Mouse (Mus musculus) ES-Bruce4 (cell line): ENCODE data around the gene Pomt1.

Experiments used
- CTCF ChIP-seq: IDR thresholded peaks from one replicate; pipeline ENCODE4 v1.8.1; 2011; ENCODE audit warnings: low read depth, low read length
- EP300 ChIP-seq: IDR thresholded peaks from 2 replicates; pipeline ENCODE4 v1.6.1; 2011; ENCODE audit warnings: low read depth, low read length; ENCODE audit not compliant: insufficient read depth
- POLR2A ChIP-seq: IDR thresholded peaks from one replicate; pipeline ENCODE4 v1.8.1; 2011; ENCODE audit warnings: low read length; ENCODE audit not compliant: insufficient read depth

DNA sequence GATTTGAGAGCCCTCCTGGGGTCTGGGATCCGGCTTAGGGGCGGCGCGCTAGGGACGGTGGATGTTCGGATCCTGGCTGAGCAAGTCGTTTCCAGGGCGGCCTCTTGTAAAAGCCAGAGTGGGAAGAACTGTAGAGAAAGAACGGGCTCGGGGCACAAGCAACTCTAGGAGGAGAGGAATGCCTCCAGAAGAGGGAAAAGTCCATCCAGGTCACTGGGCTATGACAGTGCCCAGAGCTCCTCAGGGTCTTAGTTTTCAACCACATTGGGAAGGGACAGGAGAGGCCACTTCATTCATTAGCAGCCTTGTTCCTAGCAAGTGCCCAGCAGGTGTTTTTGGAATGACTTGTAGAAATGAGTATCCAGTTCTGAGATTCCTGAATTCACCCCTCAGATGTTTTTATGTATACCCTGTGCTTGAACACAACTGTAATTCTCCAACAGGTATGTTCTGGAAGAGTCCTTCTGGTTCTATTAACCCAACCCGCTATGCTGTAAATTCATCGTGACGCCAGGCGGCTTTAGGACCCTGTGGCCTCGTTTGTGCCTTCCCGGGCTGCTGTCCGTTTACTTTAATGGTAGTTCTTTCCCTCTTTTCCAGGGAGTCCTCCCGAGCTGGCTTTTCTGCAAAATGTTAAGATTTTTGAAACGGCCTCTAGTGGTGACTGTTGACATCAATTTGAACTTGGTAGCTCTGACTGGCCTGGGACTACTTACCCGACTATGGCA is 534 bp downstream of the Pomt1 start:
- TF ChIP-seq POLR2A (no peak), CTCF (no peak), EP300 (no peak)
